Mouse (Mus musculus) cerebellum, adult 2 months (tissue): ENCODE measurements at regions not wholly inside any gene's neighbourhood (a gene's known extent, or its start where the extent isn't known, plus 50 kb on each side); places are given as distances from the start of the nearest gene placed in this dataset.

ENCODE experiments used
- CTCF ChIP-seq: fragments of 200-500 bp; IDR thresholded peaks from 2 replicates; pipeline ENCODE4 v1.5.1; 2011; ENCODE audit warnings: low read depth, mild to moderate bottlenecking, control low read depth, low read length, moderate library complexity, borderline replicate concordance; ENCODE audit not compliant: insufficient read depth
- POLR2A ChIP-seq: fragments of 200-500 bp; IDR thresholded peaks from 2 replicates; pipeline ENCODE4 v1.6.1; 2011; ENCODE audit warnings: low read length, control low read depth, borderline replicate concordance; ENCODE audit not compliant: insufficient read depth

DNA sequence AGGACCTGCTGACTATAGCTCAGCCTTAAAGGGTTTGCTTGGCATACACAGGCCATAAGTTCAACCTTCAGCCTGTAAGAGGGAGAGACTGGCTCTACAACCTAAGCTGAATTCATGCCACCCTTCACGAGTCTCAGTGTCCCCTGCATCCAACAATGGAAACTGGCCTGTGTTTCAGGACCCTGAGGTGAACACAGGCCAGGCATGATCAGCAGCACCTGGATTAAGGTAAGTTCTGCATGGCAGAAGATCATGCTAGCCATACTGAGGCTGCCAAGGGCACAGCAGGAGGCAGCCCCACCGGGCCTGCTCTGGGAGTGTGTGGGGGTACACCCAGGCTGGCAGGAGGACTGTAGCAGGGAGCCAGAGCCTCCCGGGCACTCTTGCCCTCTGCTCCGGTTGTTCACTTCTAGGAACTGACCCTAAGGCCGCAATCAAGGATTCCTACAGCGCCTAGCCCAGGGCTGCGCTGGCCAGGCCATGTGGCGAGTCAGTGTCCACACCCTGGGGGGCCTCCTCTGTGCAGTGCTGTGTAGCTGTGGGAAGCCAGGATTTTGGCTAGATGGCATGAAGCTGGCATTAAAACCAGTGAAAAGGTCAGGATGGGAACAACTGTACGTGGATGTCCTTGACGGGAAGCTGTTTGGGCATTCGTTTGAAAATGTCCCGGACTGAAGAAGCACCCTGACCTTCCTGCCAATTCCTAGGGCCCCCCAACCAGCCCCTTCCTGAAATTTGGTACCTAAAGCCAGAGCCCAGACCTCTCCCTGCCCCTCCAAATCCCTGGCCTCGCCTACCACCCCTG lies 74.8 kb upstream of the Ppp2r5c start:
- no peak for TF ChIP-seq POLR2A
- TF ChIP-seq CTCF, result no peak
